Mouse (Mus musculus) spleen, adult 2 months (tissue): ENCODE measurements around the gene Slc46a3.
"Not testable (repeated sequence)": the region's sequence is repeated elsewhere in the genome, so short reads cannot be mapped to it uniquely, and the experiment has no call there.

Experiments used
- CTCF ChIP-seq: fragments of 200-500 bp; IDR thresholded peaks from 2 replicates; pipeline ENCODE4 v1.5.1; 2011; ENCODE audit warnings: mild to moderate bottlenecking, inconsistent platforms; ENCODE audit not compliant: insufficient read depth, insufficient read length, insufficient replicate concordance; ENCODE audit errors: extremely low read depth
- POLR2A ChIP-seq: fragments of 200-500 bp; IDR thresholded peaks from 2 replicates; pipeline ENCODE4 v1.6.1; 2011; ENCODE audit warnings: low read depth, low read length, inconsistent platforms

DNA sequence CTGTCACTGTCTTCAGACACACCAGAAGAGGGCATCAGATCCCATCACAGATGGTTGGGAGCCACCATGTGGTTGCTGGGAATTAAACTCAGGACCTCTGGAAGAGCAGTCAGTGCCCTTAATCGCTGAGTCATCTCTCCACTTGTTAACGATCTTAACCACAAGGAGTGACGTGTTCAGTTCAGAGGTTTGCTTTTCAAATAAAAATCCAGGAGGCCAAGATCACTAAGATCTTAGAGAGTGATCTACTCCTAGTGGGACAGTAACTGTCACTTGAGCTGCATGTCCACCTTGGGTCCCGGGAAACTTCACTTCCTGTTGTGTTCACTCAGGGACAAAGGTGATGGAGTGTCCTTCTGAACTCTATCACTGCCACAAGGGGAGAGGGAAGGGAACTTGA lies 1.9 kb upstream of the Slc46a3 start:
- not testable (repeated sequence) for TF ChIP-seq CTCF, POLR2A
